Mouse (Mus musculus) mouse embryonic stem cell (cell line): ENCODE results near the gene Tbc1d7.

ENCODE experiments used
- in situ Hi-C, 2 experiments: fragments of 300-500 bp; cut with MboI; formaldehyde crosslinking; loops; 1 replicate in 1 of 2; 3 replicates in 1 of 2; pipeline ENCODE4 v1.14.3; 2019 to 2020; ENCODE audit warnings: low sequenced_read_pairs in 2 of 2, low pct_unique_long_range_greater_than_20kb in 1 of 2, mixed read lengths in 1 of 2; ENCODE audit not compliant: unreplicated experiment in 1 of 2

Tbc1d7 gene

DNA sequence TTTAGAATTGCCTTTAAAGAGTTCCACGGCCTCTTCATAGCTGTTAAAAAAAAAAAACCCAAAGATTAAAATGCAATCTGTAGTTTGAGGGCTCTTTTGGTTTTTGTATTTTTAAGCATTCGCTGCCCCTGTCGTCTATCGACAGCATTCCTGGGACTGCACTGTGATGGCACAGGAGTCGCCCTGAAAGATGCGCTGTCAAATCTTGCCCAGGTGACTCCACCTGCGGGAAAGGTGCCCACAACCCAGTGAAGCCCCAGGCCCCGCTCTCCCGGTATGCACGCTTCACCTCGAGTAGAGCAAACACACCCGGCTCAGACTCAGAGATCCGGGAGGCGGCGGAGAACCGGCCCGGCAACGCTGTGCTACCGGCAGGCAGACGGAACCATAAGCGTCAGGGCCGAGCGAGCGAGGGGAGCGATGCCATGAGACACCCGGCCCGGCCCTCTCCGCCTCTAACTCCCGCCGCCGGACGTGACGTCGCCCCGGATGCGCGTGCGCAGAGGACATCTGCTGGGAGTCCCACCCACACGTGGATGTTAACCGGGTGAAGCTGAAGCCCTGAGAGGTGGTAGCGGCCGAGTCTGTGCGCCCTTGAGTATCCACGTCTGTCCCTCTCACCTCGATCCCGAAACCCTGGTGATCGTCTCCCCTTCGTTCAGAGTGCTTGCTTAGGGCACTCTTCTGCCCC lies at the start of gene Tbc1d7:
TSS of gene Tbc1d7 (minus strand) at position 482 of the 691 bp plus-strand sequence.
- in situ Hi-C loops: loop anchor here in 1 of 2 experiments (5.0 to 10.0 kb wide), 2 partner anchors 151 to 564 kb away; no protein-coding TSS in a partner anchor

DNA sequence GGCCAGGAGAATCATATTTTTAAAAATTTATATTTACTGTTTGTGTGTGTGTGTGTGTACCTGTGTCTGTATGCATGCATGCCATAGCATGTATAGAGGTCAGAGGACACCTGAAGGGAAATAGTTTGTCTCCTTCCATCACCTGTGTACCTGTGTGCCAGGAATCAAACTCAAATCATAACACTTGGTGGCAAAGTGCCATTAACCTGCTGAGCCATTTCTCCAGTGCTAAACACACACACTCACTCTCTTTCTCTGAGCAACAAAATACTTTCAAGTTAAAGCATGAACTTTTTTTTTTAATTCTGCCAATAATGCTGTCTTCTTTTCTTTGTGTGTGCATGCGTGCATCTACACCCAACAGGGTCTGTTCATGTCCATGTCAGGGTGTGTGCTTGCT lies 49.3 kb upstream of the Tbc1d7 start:
- in situ Hi-C loops: no loop called here

DNA sequence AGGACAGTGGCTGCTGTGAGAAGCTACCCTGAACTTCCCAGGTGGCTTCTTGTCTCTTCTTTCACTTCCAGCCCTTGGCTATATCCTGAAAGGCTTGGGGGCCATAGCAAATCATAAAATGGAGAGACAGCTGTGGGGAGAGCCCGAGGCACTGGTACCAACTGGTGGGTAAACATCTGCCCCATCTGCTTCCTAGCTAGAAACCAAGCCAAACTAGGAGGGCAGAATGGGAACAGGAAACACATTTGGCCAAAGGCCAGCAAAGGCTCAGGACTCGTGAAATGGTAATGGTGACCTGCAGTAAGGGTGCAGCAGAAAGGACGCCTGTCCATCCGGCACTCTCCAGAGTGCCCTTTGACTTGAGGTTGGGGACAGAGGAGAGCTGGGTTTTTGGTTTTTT lies 47.5 kb upstream of the Tbc1d7 start:
- in situ Hi-C loops: no loop called here

DNA sequence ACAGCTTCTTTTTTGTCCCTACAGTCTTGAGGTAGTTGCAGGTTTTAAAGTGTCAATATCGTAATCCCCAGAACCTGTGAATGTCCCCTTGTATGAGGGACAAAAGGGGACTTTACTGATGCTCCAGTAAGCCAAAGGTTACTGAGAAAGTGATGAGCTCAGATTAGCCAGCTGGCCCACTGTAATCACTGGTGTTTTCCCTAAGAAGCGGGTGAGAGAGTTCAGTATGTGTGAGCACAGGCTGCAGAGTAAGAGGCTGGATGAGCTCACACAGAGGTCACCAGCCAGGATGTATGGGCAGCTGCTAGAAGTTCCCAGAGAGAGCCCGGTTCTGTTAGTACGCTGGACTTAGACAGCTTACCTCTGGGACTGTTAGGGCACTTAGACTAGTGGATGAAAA lies 47.0 kb upstream of the Tbc1d7 start:
- in situ Hi-C loops: no loop called here

DNA sequence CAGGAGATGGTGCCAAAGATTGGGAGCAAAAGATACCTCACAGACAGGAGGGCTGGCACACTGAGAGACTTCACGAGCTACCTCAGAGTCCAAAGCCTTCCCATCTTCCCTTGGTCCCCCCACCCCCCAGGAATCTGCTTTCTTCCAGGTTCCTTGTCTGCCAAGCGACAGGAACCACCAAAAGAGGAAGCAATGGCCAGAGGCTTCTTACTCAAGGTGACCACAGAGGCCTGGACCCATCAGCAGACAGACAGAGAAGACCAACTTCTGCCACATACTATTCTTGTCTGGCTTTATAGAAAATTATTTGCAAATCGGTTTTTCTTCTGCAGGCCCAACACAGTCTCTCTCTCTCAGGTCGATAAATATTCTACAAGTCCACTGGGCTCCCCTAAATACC lies 46.4 kb upstream of the Tbc1d7 start:
- in situ Hi-C loops: no loop called here

DNA sequence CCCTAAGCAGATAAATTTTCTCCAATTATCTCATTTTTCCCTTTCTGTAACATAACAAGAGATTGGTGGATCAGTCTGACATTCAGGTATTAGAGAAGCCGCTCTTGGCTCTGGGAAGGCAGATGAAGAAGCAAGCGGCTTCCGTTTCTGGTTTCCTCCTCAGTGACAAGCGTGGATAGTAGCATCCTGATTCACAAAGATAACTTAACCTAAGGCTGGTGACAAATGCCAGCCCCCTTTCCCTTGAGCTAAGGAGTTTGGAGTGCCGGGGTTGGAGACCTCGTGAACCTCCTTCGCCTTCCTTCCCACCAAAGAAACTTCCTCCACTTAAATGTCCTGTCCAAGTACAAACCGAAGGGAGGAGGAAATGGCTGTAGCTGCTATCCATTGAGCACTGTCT lies 45.8 kb upstream of the Tbc1d7 start:
- in situ Hi-C loops: no loop called here

DNA sequence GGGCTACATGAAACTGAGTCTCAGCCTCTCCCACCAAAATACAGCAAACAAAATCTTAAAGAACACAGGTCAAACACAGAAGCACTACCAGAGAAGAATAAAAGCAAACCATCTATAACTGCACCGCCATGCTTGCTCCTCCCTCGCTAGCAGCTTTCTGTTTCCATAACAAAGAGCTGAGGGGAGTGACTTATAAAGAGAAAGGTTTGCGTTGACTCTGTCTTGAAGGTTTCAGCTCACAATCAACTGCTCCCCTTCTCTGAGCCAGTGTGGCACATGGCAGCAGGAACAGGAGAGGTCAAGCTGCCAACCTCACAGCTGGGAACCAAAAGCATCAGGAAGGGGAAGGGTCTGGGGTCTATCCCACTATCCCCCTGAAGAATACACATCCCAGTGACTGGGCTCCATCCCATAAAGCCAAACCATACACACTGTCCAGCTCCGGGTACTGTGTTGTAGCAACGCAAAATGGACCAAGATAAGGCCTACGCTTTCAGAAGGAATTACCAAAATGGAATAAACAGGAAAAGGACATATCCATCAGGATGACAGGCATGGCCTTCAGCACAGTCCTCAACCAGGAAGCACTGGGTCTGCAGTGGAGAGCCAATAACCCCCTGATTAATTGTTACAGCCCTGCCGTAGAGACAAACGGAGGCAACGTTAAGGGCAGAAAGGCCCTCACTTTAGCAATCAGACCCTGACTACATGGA lies 44.8 kb upstream of the Tbc1d7 start:
- in situ Hi-C loops: no loop called here

DNA sequence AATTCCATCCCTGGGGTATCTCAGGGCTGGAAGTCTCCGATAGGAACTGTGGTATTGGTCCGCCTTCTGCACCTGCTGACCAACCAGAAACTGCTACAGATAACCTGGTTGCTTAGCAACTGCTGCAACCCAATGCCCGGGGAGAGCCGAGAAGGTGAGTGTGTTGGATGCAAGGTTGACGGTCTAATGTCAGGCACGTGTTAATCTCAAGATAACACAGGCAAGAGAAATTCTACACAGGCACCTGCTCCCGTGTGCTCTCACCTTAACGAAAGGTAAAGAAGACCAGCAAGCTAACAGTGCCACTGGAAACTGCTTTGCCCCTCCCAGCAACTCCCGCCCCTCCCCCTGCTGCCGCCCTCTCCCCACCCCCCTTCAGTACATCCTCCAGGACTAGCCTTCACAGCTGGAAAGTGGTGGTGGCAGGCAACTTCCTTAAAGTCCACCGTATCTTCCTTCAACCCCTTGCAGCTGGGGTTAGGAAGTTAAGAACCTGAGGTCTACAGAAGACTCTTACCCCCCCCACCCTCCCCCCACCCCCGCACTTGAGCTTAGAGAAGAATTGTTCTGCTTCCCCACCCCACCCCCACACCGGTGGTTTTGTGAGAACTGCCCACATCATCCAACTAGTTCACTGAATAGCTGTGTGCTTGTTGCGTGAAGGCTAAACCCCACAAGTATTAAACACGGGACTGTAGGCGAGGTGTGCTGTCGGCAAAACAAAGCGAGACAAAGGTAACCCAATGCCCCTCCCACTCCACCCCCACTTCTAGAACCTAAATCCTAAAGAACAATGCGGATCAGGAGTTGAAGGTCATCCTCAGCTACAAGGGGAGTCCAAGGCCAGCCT lies 44.1 kb upstream of the Tbc1d7 start:
- in situ Hi-C loops: no loop called here

DNA sequence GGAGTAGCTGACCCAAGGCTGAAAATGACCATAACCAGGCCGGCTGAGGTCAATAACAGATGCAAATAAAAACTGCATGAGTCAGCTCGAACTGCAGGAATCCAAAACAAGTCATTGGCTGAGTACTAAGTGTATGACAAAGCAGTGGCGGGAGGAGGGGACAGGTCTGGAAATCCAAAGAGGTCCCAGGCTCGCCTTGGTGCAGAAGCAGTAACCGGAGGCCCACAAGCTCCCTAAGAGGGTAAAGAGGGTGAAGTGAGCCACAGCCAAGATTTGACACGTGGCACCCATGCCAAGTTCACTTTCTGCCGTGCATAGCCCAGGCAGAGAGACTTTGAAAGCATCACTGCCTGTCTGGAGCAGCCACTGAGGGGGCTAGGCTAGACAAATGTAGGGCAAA lies 41.0 kb upstream of the Tbc1d7 start:
- in situ Hi-C loops: no loop called here

DNA sequence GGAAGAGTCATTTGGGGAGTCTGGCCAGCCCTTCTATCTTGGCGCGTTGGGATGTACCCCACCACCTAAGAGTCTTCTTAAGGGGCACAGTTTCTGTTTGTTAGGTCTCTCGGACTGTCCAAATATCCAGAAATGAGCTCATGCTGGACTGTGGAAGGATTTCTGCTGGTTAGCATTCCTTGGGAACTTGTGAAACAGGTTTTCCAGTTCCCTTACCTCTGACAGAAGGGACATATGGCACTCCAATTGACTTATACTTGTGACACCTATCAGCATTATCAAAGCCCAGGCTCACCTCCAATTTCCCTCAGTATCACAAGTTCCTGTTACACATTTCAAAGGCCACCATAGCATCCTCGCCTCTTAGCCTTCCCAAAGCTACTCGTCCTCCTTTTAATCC lies 39.7 kb upstream of the Tbc1d7 start:
- in situ Hi-C loops: no loop called here

DNA sequence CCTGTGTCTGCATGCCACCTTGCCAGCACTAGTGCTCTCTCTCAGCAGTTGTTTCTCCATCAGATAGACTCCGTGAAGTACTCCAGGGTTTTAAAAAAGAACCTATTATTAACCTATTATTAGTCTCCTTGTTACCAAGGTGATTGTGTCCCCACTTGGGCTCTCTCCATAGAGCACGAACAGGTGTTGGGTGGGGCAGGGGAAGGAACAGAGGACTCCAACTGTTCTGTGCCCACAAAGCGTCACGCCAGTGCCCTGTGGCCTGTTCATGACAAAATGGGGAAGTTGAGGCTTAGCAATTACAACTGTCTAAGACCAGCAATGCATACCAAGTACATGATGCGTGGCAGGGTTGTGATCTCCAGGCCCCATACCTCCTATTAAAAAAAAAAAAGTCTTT lies 38.3 kb upstream of the Tbc1d7 start:
- in situ Hi-C loops: loop anchor here in 1 of 2 experiments (10.0 kb wide), 1 partner anchor 105 kb away; no protein-coding TSS in a partner anchor

DNA sequence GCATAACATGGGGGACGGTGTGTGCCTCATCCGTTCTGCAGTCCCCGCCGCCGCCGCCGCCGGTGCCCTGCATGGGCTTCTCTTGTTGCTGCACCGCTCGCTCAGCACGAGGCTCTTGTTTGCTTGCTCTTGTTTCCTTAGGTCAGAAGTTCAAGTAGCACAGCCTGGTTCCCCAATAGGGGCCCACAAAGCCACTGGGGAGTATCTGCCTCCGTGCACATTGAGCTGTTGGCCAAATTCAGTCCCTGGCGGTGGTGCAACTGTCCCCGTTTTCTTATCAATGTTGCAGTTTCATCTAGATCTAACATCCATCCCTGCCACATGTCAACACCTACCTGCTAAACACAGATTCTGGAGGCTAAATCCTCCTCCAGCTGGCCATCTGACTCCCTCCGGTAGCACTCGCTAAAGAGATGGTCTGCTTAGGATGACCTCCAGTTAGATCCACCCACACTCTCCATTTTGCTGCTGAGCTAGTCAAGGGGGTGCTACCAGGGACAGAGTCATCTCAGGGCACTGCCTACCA lies 37.7 kb upstream of the Tbc1d7 start:
- in situ Hi-C loops: loop anchor here in 1 of 2 experiments (10.0 kb wide), 1 partner anchor 106 kb away; no protein-coding TSS in a partner anchor

DNA sequence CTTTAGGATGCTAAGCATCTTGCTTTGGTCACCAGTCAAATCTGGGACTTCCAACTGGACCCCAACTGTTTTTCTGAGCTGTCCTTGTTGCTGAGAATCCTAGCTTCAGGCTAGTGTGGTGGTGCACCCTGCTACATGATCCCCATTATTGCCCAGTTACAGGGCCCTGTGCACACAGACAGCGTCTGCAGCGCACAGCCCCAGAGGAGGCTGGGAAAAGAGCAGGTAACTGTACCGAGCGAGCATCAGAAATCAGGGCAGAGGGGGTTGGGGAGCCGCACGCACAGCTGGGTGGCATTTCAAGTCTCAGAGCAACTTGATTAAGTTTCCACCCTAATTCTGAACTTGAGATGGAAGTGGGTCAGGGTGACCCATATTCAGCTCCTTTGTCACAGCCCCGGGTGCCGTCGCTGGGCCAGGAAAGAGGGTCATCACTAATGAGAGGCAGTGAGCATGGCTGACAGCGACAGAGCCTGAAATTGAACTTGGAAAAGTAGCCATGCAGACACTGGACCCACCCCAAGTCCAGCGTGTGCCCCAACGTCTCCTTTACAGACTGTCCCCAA lies 34.9 kb upstream of the Tbc1d7 start:
- in situ Hi-C loops: loop anchor here in 1 of 2 experiments (10.0 kb wide), 1 partner anchor 109 kb away; no protein-coding TSS in a partner anchor

DNA sequence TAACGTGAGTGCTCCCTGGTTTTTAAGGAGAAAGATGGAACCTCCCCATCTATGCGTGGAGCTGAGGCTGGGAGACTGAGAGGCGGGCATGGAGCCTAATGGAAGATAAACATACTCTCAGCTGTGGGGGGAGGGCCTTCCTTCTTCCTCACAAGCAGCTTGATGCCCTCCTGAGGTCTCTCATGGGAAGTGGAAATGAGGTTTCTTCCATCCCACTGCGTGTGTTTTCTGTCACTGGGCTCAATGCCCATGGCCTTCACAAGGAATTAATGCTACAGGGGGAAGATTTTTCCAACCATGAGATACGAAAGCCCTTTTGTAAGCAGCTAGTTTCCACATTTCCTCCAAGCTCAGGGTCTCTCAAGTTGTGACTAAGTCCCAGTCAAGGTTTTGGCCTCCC lies 32.3 kb upstream of the Tbc1d7 start:
- in situ Hi-C loops: loop anchor here in 1 of 2 experiments (10.0 kb wide), 1 partner anchor 111 kb away; no protein-coding TSS in a partner anchor

DNA sequence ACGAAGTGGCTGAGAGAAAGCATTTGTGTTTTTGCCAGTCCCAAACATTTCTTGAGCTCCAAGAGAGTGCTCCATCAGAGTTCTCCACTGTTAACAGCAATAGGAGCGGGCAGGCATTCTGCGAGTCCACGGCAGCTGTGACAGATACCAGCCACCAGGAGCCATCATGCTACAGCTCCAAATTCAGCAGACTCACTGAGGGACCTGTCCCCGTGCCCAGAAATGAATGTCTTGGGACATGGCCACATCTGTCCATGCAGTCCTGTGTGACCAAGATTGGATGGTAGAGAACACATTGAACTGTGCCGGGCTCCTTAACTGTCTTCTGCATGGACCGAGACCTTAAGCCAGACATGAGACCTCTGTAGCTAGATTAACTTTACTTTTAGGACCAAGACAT lies 31.9 kb upstream of the Tbc1d7 start:
- in situ Hi-C loops: loop anchor here in 1 of 2 experiments (10.0 kb wide), 1 partner anchor 112 kb away; no protein-coding TSS in a partner anchor

DNA sequence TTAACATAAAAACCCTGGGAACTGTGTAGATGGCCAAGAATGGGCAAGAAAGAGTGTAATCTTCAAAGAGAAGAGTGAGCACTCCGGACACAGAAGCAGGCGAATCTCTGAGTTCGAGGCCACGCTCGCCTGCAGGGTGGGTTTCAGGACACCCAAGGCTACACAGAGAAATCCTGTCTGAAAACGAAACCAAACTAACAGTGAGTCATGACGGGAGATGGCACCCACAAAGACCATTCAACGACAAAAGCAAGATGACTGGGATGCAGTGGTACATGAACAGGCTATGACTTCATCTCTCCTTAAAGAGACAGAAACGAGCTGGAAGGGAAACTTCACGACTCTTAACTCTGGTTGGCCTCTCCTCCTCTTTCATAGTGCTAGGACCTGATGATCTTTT lies 31.1 kb upstream of the Tbc1d7 start:
- in situ Hi-C loops: loop anchor here in 1 of 2 experiments (10.0 kb wide), 1 partner anchor 112 kb away; no protein-coding TSS in a partner anchor

DNA sequence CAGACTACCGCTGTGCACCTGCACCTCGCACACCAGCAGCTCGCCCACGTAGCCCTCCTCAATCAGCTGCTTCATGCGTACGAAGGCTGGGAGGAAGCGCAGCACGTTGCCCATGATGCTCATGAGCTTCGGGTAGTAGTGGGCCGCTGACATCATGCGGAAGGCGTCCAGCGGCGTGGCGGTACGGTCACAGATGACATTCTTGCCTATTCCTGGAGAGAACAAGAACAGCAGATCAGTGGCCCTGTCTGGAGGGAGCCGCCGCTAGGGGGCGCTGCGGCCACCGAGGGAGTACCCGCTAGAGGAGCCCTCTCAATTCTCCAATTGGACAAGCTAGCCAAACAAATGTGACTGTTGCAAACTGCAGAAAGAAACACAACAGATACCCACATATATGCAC lies 29.7 kb upstream of the Tbc1d7 start:
- in situ Hi-C loops: loop anchor here in 1 of 2 experiments (10.0 kb wide), 1 partner anchor 114 kb away; no protein-coding TSS in a partner anchor

DNA sequence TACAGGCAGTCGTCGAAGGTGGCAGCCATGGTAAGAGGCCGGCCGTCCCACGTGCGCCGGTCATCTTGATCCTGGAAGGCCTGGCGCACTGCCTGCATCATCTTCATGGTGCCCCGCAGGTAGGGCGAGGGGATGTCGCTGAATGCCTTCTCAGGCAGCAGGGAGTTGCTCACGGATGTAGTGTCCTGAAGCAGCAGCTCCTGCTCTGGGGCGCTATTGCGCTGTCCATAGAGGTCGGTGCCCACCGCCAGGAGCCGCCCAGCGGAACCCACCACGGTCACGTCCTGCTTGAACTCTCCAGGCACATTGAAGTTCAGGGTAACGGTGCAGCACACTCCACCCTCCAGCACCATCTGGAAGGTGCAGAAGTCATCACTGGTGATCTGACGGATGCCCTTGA lies 29.2 kb upstream of the Tbc1d7 start:
- in situ Hi-C loops: loop anchor here in 1 of 2 experiments (10.0 kb wide), 1 partner anchor 114 kb away; no protein-coding TSS in a partner anchor
